Mouse (Mus musculus): ENCODE results near the gene 1810024B03Rik. TPM values are rescaled to one million over a fixed set of nuclear protein-coding genes. Genes with fewer than 3 reads are reported as not detected.

The 1810024B03Rik gene
- total RNA-seq, 1 experiment = 1.8 TPM

- no peaks in the 10 kb centered on the region for H3K9me3 ChIP-seq (ENCODE audit: control insufficient read depth, insufficient read depth, low read depth, low read length)
- H3K27ac ChIP-seq (ENCODE audit: insufficient read depth, low read depth, low read length, poor library complexity, severe bottlenecking) = peak within 1 kb of the TSS; percentile 72
- H3K4me3 ChIP-seq (ENCODE audit: insufficient read depth in 1 of 2, low read depth in 1 of 2, low read length in 2 of 2, poor library complexity in 1 of 2, severe bottlenecking in 1 of 2) = peak within 1 kb of the TSS; percentile 97 to 99
- H3K36me3 ChIP-seq (ENCODE audit: control insufficient read depth, insufficient read depth, low read length, poor library complexity, severe bottlenecking) = peaks cover 7% of the 10 kb centered on the region
- H3K4me1 ChIP-seq (ENCODE audit: control insufficient read depth in 2 of 2, insufficient read depth in 2 of 2, low read length in 2 of 2, poor library complexity in 1 of 2) = peaks cover 0 to 6% of the 10 kb centered on the region in 2 experiments; a peak in 2 of 4 replicates
- TF ChIP-seq HCFC1 (IDR thresholded peaks at IDR 0.05; ENCODE audit: borderline replicate concordance, insufficient read depth, low read length) = peak; percentile 98
- TF ChIP-seq CHD2 (IDR thresholded peaks at IDR 0.05; ENCODE audit: low read depth, low read length) = peak; percentile 95
- no peak for TF ChIP-seq ZC3H11A (IDR thresholded peaks at IDR 0.05; ENCODE audit: borderline replicate concordance, low read depth, low read length)
- H3K9ac ChIP-seq (ENCODE audit: insufficient read depth, low read depth, low read length, poor library complexity, severe bottlenecking) = peak within 1 kb of the TSS; percentile 96
- in situ Hi-C loops (cut with MboI; ENCODE audit: low sequenced_read_pairs in 2 of 2, unreplicated experiment in 2 of 2) = loop anchor here (25.0 kb wide), 2 partner anchors 1390 to 1865 kb away; partner anchors contain the start of gene Polr1b (in 1 of the 2)
- DNase-seq (ENCODE audit: low read depth, low spot score) = peak; percentile 99
These were observed 39.7 kb upstream of the 1810024B03Rik start, which contains the start of the genes Ciao1 and Tmem127 for GRCm38 (mm10) chr2:127247592-127248333. Gene Ciao1, minus strand, starts transcription at chr2:127247816. Gene Tmem127, plus strand, starts transcription at chr2:127247908.

GRCm38 (mm10) chr2:127240065-127240464 lies 32.0 kb upstream of the 1810024B03Rik start:
- no peak overlapping the region for H3K4me3 ChIP-seq (ENCODE audit: insufficient read depth in 1 of 2, low read depth in 1 of 2, low read length in 2 of 2, poor library complexity in 1 of 2, severe bottlenecking in 1 of 2)
- H3K36me3 ChIP-seq (ENCODE audit: control insufficient read depth, insufficient read depth, low read length, poor library complexity, severe bottlenecking) = peaks cover 42% of the 10 kb centered on the region
- TF ChIP-seq ZC3H11A (IDR thresholded peaks at IDR 0.05; ENCODE audit: borderline replicate concordance, low read depth, low read length) (no peak), ZNF384 (IDR thresholded peaks at IDR 0.05; ENCODE audit: low read depth, low read length) (no peak), MAFK (IDR thresholded peaks at IDR 0.05; ENCODE audit: insufficient read depth, low read depth, low read length) (no peak), CHD2 (IDR thresholded peaks at IDR 0.05; ENCODE audit: low read depth, low read length) (no peak), HCFC1 (IDR thresholded peaks at IDR 0.05; ENCODE audit: borderline replicate concordance, insufficient read depth, low read length) (no peak)
- H3K9me3 ChIP-seq (ENCODE audit: control insufficient read depth, insufficient read depth, low read depth, low read length) = no peaks in the 10 kb centered on the region
- H3K4me1 ChIP-seq (ENCODE audit: control insufficient read depth in 2 of 2, insufficient read depth in 2 of 2, low read length in 2 of 2, poor library complexity in 1 of 2) = no peaks in the 10 kb centered on the region
- H3K9ac ChIP-seq (ENCODE audit: insufficient read depth, low read depth, low read length, poor library complexity, severe bottlenecking) = no peak overlapping the region
- H3K27ac ChIP-seq (ENCODE audit: insufficient read depth, low read depth, low read length, poor library complexity, severe bottlenecking) = no peak overlapping the region
- DNase-seq (ENCODE audit: low read depth, low spot score) = no peak
- in situ Hi-C loops (cut with MboI; ENCODE audit: low sequenced_read_pairs in 2 of 2, unreplicated experiment in 2 of 2) = loop anchor here (25.0 kb wide), 2 partner anchors 1397 to 1872 kb away; partner anchors contain the start of gene Polr1b (in 1 of the 2)

GRCm38 (mm10) chr2:127237897-127238610 lies 30.0 kb upstream of the 1810024B03Rik start:
- H3K4me3 ChIP-seq (ENCODE audit: insufficient read depth in 1 of 2, low read depth in 1 of 2, low read length in 2 of 2, poor library complexity in 1 of 2, severe bottlenecking in 1 of 2) = no peak overlapping the region
- H3K27ac ChIP-seq (ENCODE audit: insufficient read depth, low read depth, low read length, poor library complexity, severe bottlenecking) = no peak overlapping the region
- H3K9me3 ChIP-seq (ENCODE audit: control insufficient read depth, insufficient read depth, low read depth, low read length) = no peaks in the 10 kb centered on the region
- H3K9ac ChIP-seq (ENCODE audit: insufficient read depth, low read depth, low read length, poor library complexity, severe bottlenecking) = no peak overlapping the region
- H3K36me3 ChIP-seq (ENCODE audit: control insufficient read depth, insufficient read depth, low read length, poor library complexity, severe bottlenecking) = peaks cover 49% of the 10 kb centered on the region
- DNase-seq (ENCODE audit: low read depth, low spot score) = no peak
- in situ Hi-C loops (cut with MboI; ENCODE audit: low sequenced_read_pairs in 2 of 2, unreplicated experiment in 2 of 2) = loop anchor here (10.0 to 25.0 kb wide), 4 partner anchors 567 to 1874 kb away; partner anchors contain the start of gene Polr1b (in 1 of the 2)
- TF ChIP-seq MAFK (IDR thresholded peaks at IDR 0.05; ENCODE audit: insufficient read depth, low read depth, low read length) = no peak
- no peaks in the 10 kb centered on the region for H3K4me1 ChIP-seq (ENCODE audit: control insufficient read depth in 2 of 2, insufficient read depth in 2 of 2, low read length in 2 of 2, poor library complexity in 1 of 2)

- H3K36me3 ChIP-seq (ENCODE audit: control insufficient read depth, insufficient read depth, low read length, poor library complexity, severe bottlenecking) = peaks cover 69% of the 10 kb centered on the region
These were observed 17.2 kb upstream of the 1810024B03Rik start for GRCm38 (mm10) chr2:127225261-127225660.

More at GRCm38 (mm10) chr2:127225261-127225660, 17.2 kb upstream of the 1810024B03Rik start:
- in situ Hi-C loops (cut with MboI; ENCODE audit: low sequenced_read_pairs in 2 of 2, unreplicated experiment in 2 of 2) = loop anchor here (25.0 kb wide), 2 partner anchors 1412 to 1887 kb away; partner anchors contain the start of gene Polr1b (in 1 of the 2)
- Histone ChIP-seq H3K9me3 (ENCODE audit: control insufficient read depth, insufficient read depth, low read depth, low read length) (no peaks in the 10 kb centered on the region), H3K4me1 (ENCODE audit: control insufficient read depth in 2 of 2, insufficient read depth in 2 of 2, low read length in 2 of 2, poor library complexity in 1 of 2) (no peaks in the 10 kb centered on the region), H3K9ac (ENCODE audit: insufficient read depth, low read depth, low read length, poor library complexity, severe bottlenecking) (no peak overlapping the region), H3K4me3 (ENCODE audit: insufficient read depth in 1 of 2, low read depth in 1 of 2, low read length in 2 of 2, poor library complexity in 1 of 2, severe bottlenecking in 1 of 2) (no peak overlapping the region), H3K27ac (ENCODE audit: insufficient read depth, low read depth, low read length, poor library complexity, severe bottlenecking) (no peak overlapping the region)
- TF ChIP-seq ZC3H11A (IDR thresholded peaks at IDR 0.05; ENCODE audit: borderline replicate concordance, low read depth, low read length) (no peak), HCFC1 (IDR thresholded peaks at IDR 0.05; ENCODE audit: borderline replicate concordance, insufficient read depth, low read length) (no peak), MAFK (IDR thresholded peaks at IDR 0.05; ENCODE audit: insufficient read depth, low read depth, low read length) (no peak), ZNF384 (IDR thresholded peaks at IDR 0.05; ENCODE audit: low read depth, low read length) (no peak), CHD2 (IDR thresholded peaks at IDR 0.05; ENCODE audit: low read depth, low read length) (no peak)
- no peak for DNase-seq (ENCODE audit: low read depth, low spot score)

Measured in ES-E14 (cell line).